Mouse (Mus musculus) intestine, embryonic 14.5 days (tissue): ENCODE measurements around the gene Atg4d. TPM values are rescaled to one million over a fixed set of nuclear protein-coding genes. Genes with fewer than 3 reads are reported as not detected.
"Not testable (repeated sequence)": the region's sequence is repeated elsewhere in the genome, so short reads cannot be mapped to it uniquely, and the experiment has no call there.

Experiments
- ATAC-seq: fragments of 200-750 bp; cut with Nextera tagmentation; replicated peaks from 2 replicates; pipeline ENCODE4 v1.8.0; 2017; ENCODE audit warnings: low read depth, moderate number of reproducible peaks, moderate TSS enrichment, moderate library complexity; ENCODE audit not compliant: low FRiP score, low TSS enrichment
- DNase-seq: peaks from one replicate; pipeline ENCODE4 v3.0.0-alpha.2; 2018; ENCODE audit warnings: low spot score
- H3K27ac ChIP-seq: fragments of 300-500 bp; sonication (generic); 2 replicates; pipeline ENCODE4 v1.5.1; 2014; ENCODE audit warnings: low read depth, mild to moderate bottlenecking, control low read depth
- H3K27me3 ChIP-seq: fragments of 300-500 bp; sonication (generic); replicated peaks from 2 replicates; pipeline ENCODE4 v1.6.1; 2014; ENCODE audit warnings: low read length, control low read depth; ENCODE audit not compliant: control insufficient read depth, insufficient read depth
- H3K36me3 ChIP-seq: fragments of 300-500 bp; sonication (generic); 2 replicates; pipeline ENCODE4 v1.6.1; 2014; ENCODE audit warnings: low read length, control low read depth; ENCODE audit not compliant: control insufficient read depth, insufficient read depth
- H3K4me1 ChIP-seq: fragments of 300-500 bp; sonication (generic); replicated peaks from 2 replicates; pipeline ENCODE4 v1.6.1; 2014; ENCODE audit warnings: low read length, control low read depth, mixed read lengths; ENCODE audit not compliant: control insufficient read depth, insufficient read depth
- H3K4me2 ChIP-seq: fragments of 300-500 bp; sonication (generic); 2 replicates; pipeline ENCODE4 v1.6.1; 2014; ENCODE audit warnings: low read length
- H3K4me3 ChIP-seq: fragments of 300-500 bp; sonication (generic); 2 replicates; pipeline ENCODE4 v1.5.1; 2014; ENCODE audit warnings: low read depth, low read length, control low read depth, mixed read lengths
- H3K9ac ChIP-seq: fragments of 300-500 bp; sonication (generic); 2 replicates; pipeline ENCODE4 v1.6.1; 2014; ENCODE audit warnings: mild to moderate bottlenecking, low read length
- H3K9me3 ChIP-seq: fragments of 300-500 bp; sonication (generic); 2 replicates; pipeline ENCODE4 v1.6.1; 2016; ENCODE audit warnings: low read length, control low read depth; ENCODE audit not compliant: control insufficient read depth
- WGBS: fragments of 180-500 bp; shearing (Covaris S2); extraction: QIAGEN DNeasy Blood & Tissue Kit; methylation state at CpG from one replicate; pipeline ENCODE4 v1.1.7; 2014; 5-methylcytosine and 5-hydroxymethylcytosine counted together
- polyA plus RNA-seq: library from polyadenylated mRNA; unstranded; fragments of >200 nt; fragmentation: Nextera tagmentation; extraction: Ambion mirVana; gene quantifications from 2 replicates; pipeline ENCODE4 v1.2.1, GENCODE M21; 2014

Atg4d gene
- polyA plus RNA-seq, 1 experiment from 2014 or later, result 45.4 TPM

DNA sequence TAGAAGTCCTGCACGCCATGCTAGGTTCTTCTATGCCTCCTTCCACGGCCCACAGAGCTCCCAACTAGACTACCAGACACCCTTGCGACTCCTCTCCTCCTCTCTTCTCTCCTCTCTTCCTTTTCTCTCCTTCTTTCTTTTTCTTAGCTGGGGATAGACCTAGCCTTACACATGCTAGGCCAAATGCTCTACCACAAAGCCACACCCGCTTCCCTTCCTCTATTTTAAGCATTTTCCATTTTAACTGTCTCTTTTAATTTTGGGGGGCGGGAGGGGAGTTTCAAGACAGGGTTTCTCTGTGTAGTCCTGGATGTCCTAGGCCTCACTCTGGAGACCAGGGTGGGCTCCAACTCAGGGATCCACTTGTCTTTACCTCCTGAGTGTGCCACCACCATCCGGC, 53.7 kb downstream of the Atg4d start:
- ATAC-seq (no peak), DNase-seq (no peak)
- H3K27me3 ChIP-seq, result no peaks in the 10 kb centered on the region
- peaks cover 11% of the 10 kb centered on the region for H3K4me1 ChIP-seq
- no peaks in the 10 kb centered on the region for H3K36me3 ChIP-seq
- no peak overlapping the region for H3K9ac ChIP-seq
- no peak overlapping the region for H3K27ac ChIP-seq
- no peaks in the 10 kb centered on the region for H3K9me3 ChIP-seq
- H3K4me2 ChIP-seq, result no peak overlapping the region
- no peak overlapping the region for H3K4me3 ChIP-seq
- WGBS, result 90% methylated on average over 6 of the region's 6 CpGs

DNA sequence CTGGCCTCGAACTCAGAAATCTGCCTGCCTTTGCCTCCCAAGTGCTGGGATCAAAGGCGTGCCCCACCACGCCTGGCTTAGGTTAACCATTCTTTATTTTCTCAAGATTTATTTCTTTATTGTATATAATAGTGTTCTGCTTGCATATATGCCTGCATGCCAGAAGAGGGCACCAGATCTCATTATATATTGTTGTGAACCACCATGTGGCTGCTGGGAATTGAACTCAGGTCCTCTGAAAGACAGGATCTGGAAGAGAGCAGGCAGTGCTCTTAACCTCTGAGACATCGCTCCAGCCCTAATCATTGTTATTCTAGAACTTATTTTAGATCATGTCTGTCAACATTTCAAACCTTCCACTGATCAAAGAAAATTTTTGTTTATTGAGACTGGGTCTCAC, 54.4 kb downstream of the Atg4d start:
- ATAC-seq, result no peak
- Histone ChIP-seq H3K36me3 (no peaks in the 10 kb centered on the region), H3K4me3 (no peak overlapping the region), H3K9me3 (no peaks in the 10 kb centered on the region), H3K4me2 (no peak overlapping the region), H3K27me3 (no peaks in the 10 kb centered on the region), H3K4me1 (peaks cover 11% of the 10 kb centered on the region), H3K27ac (no peak overlapping the region), H3K9ac (no peak overlapping the region)
- WGBS, result 91% methylated on average over 4 of the region's 4 CpGs
- no peak for DNase-seq

DNA sequence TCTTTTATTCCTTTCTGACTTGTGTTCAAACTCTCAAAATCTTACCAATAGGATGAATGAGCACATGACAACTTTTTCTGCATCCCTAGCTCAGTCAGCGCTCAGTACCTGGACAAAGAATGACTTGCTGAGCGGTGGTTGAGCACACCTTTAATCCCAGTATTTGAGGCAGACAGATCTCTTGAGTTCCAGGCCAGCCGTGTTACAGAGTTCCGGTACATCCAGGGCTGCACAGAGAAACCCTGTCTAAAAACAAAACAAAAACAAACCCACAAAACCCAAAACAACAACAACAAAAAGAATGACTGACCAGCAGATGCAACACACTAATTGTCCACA, 55.2 kb downstream of the Atg4d start:
- no peaks in the 10 kb centered on the region for H3K27me3 ChIP-seq
- peak overlapping the region; percentile 61 for H3K9ac ChIP-seq
- H3K27ac ChIP-seq, result no peak overlapping the region
- peaks cover 11% of the 10 kb centered on the region for H3K4me1 ChIP-seq
- DNase-seq, result no peak
- H3K36me3 ChIP-seq, result no peaks in the 10 kb centered on the region
- H3K4me2 ChIP-seq, result peak overlapping the region; percentile 86
- 26% methylated on average over 4 of the region's 4 CpGs for WGBS
- H3K9me3 ChIP-seq, result no peaks in the 10 kb centered on the region
- H3K4me3 ChIP-seq, result peak overlapping the region; percentile 70
- no peak; the same call in 1 of the 2 replicates for ATAC-seq

DNA sequence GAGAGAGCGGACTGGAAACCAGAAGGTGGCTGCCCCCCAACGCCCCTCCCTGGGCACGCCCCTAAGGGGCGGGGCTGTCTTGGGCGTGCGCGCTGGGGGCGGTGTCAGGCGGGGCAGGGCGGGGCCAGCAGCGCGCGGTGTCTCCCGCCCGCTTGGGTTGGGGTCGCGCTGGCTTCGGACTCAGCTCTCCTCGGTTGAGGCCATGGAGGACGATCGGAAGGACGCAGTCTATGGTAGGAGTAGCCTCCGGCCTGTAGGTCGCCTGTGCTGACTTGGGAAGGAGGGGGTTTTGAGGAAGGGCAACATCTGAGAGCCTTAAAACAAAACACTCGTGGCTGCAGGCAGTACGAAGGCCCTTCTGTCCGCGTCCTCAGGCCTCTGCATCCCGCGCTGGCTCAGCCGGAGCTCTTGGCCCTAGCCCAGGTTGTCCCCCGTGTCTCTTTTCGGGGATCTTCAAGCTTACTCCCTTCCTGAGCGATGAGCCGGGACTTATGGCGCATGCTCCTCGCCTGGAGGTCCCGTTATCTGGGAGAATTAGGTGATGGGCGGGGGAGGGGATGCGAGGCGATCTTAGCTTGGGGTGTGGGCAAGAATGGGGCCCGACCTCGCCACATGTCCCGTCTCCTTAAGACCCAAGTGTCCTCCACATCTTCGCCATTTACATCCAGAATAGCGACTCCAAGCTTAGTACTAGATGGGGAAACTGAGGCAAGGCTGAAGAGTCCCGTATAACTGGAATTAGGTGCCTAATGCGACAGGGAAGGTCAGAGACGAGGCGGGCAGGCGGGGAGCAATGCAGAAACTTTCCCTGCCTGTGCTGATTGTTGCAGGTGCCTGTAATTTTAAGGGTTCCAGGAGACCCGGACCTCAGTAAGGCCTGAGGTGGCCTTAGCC, 55.8 kb downstream of the Atg4d start, which contains the start of gene Slc44a2:
Gene Slc44a2 (plus strand): TSS at position 80 of the 894 bp plus-strand sequence.
- WGBS, result 1% methylated on average over 52 of the region's 52 CpGs
- peak; percentile 87 for ATAC-seq

DNA sequence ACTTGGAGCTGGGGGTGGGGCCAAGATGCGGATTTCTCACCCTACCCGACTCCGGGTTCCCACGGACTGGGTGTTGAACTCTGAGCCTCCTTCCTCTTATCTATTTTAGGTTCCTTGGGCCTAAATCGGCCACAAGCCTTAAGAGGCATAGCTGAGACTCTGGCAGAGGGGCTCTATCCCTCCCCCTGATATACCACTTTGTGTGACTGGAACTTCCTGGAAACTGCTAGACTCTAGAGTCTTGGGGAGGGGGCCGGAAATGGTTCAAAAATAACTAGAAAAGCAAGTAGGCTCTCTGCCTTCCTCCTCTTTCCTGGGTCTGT, 56.4 kb downstream of the Atg4d start:
- 13% methylated on average over 6 of the region's 6 CpGs for WGBS
- Histone ChIP-seq H3K4me2 (peak overlapping the region; percentile 86), H3K4me1 (peaks cover 11% of the 10 kb centered on the region), H3K9me3 (no peaks in the 10 kb centered on the region), H3K9ac (peak overlapping the region; percentile 61), H3K27ac (no peak overlapping the region), H3K36me3 (no peaks in the 10 kb centered on the region), H3K27me3 (no peaks in the 10 kb centered on the region), H3K4me3 (peak overlapping the region; percentile 70)
- ATAC-seq, result no peak; the same call in 1 of the 2 replicates
- peak; percentile 56 for DNase-seq

More for the DNA sequence above, 55.8 kb downstream of the Atg4d start, which contains the start of gene Slc44a2:
- peak within 1 kb of the TSS; percentile 61 for H3K9ac ChIP-seq
- no peaks in the 10 kb centered on the region for H3K36me3 ChIP-seq
- H3K4me3 ChIP-seq, result peak within 1 kb of the TSS; percentile 70
- peak within 1 kb of the TSS; percentile 86 for H3K4me2 ChIP-seq
- H3K4me1 ChIP-seq, result peaks cover 11% of the 10 kb centered on the region
- no peak within 1 kb of the TSS for H3K27ac ChIP-seq
- no peaks in the 10 kb centered on the region for H3K9me3 ChIP-seq
- peak; percentile 93 for DNase-seq
- no peaks in the 10 kb centered on the region for H3K27me3 ChIP-seq

DNA sequence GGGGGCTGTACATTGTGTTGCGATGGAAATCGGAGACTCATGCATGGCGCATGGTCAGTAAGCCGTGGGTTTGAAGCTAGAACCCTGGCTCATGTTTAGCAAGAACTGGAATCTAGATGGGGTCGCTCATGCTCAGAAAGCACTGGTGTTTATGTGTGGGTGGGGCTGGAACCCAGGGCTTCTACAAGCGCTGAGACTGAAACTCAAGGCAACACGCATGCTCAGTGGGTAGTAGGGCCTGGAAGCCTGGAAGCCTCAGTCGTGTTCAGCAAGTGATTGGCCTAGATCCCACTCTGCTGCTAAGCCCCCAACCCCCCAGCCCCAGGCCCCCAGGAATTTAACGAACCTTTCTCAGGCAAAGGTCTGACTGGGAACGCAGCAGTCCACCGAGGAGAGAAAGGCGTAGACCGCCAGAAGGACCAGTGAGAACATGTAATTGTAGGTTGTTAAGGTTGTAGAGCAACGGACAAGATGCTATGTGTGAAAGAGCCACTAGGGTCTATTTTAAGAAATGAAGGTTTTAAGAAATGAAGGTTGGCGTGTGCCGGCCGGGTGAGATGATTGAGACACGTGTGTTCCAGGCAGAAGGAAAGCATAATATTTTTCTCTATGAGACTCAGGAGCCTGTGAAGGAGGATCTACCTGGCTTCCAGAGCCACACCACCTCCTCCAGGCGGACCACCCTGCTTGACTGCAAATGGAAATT, 57.3 kb downstream of the Atg4d start:
- DNase-seq (no peak), ATAC-seq (no peak)
- H3K9me3 ChIP-seq, result no peaks in the 10 kb centered on the region
- H3K9ac ChIP-seq, result no peak overlapping the region
- no peaks in the 10 kb centered on the region for H3K27me3 ChIP-seq
- no peak overlapping the region for H3K27ac ChIP-seq
- WGBS, result 88% methylated on average over 19 of the region's 19 CpGs
- no peaks in the 10 kb centered on the region for H3K36me3 ChIP-seq
- no peak overlapping the region for H3K4me3 ChIP-seq
- H3K4me2 ChIP-seq, result peak overlapping the region; percentile 86; the same call in 1 of the 2 replicates
- peaks cover 11% of the 10 kb centered on the region for H3K4me1 ChIP-seq

DNA sequence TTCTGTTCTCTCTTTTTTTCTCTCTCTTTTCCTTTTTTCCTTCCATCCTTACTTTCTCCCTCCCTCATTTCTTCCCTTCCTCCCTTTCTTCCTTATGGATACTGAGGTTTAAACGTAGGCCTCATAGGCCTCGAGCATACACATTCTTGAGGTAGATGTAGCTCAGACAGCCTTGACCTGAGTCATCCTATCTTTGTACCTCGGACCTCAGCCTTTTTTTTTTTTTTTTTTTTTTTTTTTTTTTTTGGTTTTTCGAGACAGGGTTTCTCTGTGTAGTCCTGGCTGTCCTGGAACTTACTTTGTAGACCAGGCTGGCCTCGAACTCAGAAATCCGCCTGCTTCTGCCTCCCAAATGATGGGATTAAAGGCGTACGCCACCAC, 57.8 kb downstream of the Atg4d start:
- 91% methylated on average over 8 of the region's 8 CpGs for WGBS
- ATAC-seq, result not testable (repeated sequence)

DNA sequence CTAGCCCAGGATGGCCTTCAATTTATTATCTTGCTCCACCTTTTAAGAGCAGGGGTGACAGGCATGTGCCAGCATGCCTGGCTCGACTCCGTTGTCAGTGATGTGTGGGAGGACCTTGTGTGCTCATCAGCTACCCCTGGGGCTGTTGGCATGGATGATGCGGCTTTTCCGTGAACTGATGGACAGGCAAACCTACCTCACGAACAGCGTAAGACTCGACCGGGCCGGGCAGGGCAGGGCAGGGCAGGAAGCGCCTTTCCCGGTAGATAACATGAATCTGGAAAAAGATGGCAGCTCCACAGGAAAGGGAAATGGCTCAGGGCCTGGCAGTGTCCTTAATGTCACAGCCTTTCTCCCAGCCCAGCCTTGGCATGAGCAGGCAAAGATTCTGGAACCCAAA, 59.2 kb downstream of the Atg4d start:
- no peak overlapping the region for H3K4me2 ChIP-seq
- no peak for ATAC-seq

More for the DNA sequence above, 57.8 kb downstream of the Atg4d start:
- not testable (repeated sequence) for DNase-seq, H3K9me3 ChIP-seq, H3K27ac ChIP-seq, H3K4me2 ChIP-seq, H3K4me3 ChIP-seq, H3K27me3 ChIP-seq, H3K36me3 ChIP-seq, H3K9ac ChIP-seq
- H3K4me1 ChIP-seq, result peaks cover 14% of the 10 kb centered on the region

More for the DNA sequence above, 59.2 kb downstream of the Atg4d start:
- Histone ChIP-seq H3K27ac (no peak overlapping the region), H3K4me3 (no peak overlapping the region), H3K9ac (no peak overlapping the region), H3K36me3 (no peaks in the 10 kb centered on the region), H3K9me3 (no peaks in the 10 kb centered on the region), H3K27me3 (no peaks in the 10 kb centered on the region), H3K4me1 (peaks cover 14% of the 10 kb centered on the region)
- DNase-seq, result no peak
- WGBS, result 92% methylated on average over 11 of the region's 11 CpGs
